Mouse (Mus musculus) brain, embryonic 14.5 days (tissue): Measurements from ENCODE around the gene Afmid.

Experiments used
- CTCF ChIP-seq: fragments of 200-500 bp; IDR thresholded peaks from 2 replicates; pipeline ENCODE4 v1.5.1; 2012; ENCODE audit warnings: inconsistent platforms, mild to moderate bottlenecking, moderate library complexity, borderline replicate concordance; ENCODE audit not compliant: insufficient read depth, insufficient read length; ENCODE audit errors: extremely low read depth
- POLR2A ChIP-seq: fragments of 200-500 bp; IDR thresholded peaks from 2 replicates; pipeline ENCODE4 v1.6.1; 2012; ENCODE audit warnings: mild to moderate bottlenecking, inconsistent platforms, borderline replicate concordance; ENCODE audit not compliant: poor library complexity, insufficient read depth, insufficient read length, severe bottlenecking; ENCODE audit errors: extremely low read depth

- TF ChIP-seq POLR2A (no peak), CTCF (no peak)
Measured at GRCm38 (mm10) chr11:117828149-117828887, 2.6 kb downstream of the Afmid start.
